Mouse (Mus musculus) common myeloid progenitor, adult 5-6 weeks (primary cell): ENCODE data around the gene Il31. TPM values are rescaled to one million over a fixed set of nuclear protein-coding genes. Genes with fewer than 3 reads are reported as not detected.
"Not testable (repeated sequence)": the region's sequence is repeated elsewhere in the genome, so short reads cannot be mapped to it uniquely, and the experiment has no call there.

Source experiments
- ATAC-seq: replicated peaks from 2 replicates; pipeline ENCODE4 v1.8.0; 2016; ENCODE audit warnings: low read depth, mild to moderate bottlenecking, moderate TSS enrichment, inconsistent platforms; ENCODE audit not compliant: poor library complexity, severe bottlenecking
- total RNA-seq: library from RNA; stranded (forward); fragments of 200-1000, 187-1606 nt; gene quantifications from 2 replicates; pipeline ENCODE4 v1.2.3, GENCODE M21; 2017

Il31 gene
- not detected in 2 replicates for total RNA-seq

DNA sequence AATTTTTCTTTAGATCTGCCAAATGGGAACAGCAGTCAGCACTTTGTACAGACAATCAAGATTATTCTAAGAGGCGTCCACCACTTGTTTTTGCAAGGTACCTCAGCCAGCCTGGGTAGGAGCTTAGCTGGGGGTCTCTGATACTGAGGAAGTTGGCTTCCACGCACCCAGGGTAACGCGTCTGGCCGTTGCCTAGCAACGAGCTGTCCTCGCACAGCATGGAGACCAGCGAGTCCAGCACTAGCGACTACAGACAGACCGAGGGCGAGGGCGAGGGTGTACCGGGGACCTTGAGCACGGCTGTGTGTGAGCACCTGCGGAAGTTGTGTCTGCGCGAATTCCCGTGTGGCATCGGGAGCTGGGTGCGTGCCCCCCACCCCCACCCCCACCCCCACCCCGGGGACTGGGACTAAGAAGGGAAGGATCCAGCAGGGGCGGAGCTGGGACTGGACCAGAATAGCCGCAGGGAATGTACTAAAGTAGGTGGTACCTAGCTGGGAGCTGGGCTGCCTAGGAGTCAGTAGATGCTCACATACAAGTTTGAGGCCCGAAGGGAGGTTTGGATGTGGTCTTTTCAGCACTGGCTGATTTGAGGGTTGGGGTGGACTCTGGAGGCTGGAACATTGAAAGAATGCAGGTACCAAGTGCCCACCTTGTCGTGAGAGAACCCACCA is at the start of gene Il31, which contains the start of gene Lrrc43:
Gene Il31 (minus strand): TSS at position 378 of the 674 bp plus-strand sequence.
Gene Lrrc43 (plus strand): TSS at position 194 of the 674 bp plus-strand sequence.
- 0 out of 2 replicates have a peak, but pooled peaks have one; percentile 24 for ATAC-seq

DNA sequence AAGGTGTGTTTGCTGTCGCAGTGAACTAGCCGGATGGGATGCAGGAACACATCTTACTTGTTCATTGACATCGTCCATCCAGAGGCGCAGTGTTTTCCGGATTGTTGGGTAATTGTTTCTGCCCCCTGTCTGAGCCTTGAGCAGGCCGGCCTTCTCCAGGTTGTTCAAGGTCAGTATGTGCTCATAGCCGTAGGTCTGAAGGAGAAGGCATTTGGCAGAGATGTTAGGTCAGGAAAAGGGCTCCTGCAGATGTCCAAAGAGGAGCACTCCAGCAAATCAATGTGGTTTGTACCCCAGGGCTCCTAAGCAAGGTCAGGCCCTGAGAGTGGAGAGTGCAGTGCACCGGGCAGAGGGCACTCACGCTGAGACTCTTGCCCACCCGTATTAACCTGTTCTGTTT is 44.5 kb upstream of the Il31 start:
- no peak for ATAC-seq

DNA sequence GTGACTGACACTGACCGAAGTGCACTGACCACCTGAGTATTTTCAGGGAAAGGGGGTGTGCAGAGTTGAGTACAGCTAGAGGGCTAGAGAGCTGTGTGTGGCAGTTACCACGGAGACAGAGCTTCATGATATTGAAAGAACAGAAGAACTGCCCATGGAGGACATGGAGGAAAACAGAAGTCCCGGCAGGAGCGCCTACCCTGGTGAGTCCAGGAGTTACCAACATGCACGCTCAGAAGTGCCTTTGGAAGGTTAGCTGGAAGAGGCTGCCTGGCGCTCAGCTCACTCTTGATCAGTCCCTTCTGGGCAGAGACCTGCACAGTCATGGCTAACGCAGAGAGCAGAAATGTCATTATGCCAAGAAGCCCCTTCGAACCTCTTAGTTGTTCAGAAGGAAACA is 40.8 kb upstream of the Il31 start:
- no peak for ATAC-seq

DNA sequence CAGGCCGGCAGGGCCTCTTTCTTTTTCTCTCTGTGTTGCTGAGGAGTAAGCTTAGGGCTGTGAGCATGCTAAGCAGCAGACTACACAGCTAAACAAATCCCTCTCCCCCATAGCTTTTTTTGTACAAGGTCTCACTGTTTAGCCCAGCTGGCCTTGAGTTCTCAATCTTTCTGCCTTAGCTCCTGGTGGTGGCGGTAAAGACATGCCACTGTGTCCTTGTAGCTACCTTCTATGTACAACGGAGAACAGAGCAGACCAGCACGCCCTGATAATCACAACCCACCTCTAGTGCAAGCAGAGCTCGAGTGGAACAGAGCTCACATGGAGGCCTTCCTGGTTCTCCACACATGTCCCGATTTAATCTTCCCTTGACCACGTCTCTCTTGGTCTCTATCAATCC is 39.4 kb upstream of the Il31 start:
- ATAC-seq = no peak

DNA sequence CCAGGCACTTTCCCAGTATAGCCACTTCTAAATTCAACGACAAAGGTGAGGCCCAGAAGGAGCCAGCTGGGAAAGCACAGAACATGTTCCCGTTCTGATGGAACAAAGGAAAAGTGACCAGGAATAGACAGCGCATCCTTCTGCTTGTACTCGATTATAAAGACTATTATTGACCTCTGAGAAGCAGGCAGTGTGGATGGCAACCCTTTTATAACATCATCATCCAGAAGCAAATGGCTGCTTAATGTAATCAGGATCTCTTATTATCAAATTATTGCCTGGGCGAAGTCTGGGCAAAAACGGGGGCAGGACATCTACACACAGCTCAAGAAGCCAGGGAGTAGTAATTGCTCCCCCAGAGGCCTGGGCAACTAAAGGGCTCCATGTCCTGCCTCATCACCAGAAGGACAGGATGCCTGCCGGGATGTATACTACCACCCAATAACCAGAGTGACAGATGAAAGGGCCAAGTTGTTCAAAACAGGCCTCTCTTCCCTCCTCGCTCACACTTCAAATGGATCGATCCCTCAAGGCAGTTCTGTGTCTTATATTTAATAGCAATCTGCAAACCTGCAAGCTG is 36.7 kb upstream of the Il31 start:
- ATAC-seq = no peak

DNA sequence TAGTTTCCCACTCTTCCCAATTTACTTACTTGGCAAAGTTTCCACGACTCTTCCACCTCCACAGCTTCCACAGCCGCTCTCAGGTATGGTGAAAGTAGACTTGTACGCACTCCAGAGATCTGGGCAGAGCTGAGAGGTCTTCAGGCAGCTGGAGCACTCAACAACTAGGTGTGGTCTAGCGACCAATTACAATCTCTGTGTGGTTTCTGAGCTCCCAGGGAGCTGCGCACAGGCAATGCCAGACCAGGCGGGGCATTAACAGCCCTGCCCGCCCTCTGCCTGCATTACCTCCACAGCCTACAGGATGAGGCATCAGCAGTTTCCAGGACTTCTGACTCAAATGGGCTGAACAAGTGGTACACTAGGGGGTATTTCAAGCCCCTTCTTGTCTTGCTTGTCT is 36.0 kb upstream of the Il31 start, which contains the start of gene Gm49027:
Gene Gm49027 (minus strand): TSS at position 208 of the 400 bp plus-strand sequence.
- no peak for ATAC-seq

DNA sequence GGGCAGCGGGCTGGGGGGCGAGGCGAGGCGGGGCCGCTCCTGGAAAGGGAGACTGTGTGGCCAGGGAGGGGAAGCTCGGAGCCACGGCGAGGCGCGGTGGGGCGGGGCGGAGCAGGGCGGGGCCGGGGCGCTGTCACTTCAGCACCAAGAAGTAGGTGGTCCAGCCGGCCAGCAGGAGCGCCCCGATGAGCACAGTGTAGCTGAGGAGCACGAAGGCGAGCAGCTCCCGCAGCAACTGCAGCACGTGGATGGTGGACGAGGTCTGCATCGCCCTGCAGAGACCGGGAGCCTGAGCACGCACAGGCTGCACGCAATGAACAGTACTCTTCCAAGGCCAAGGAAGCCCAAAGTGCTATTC is 35.1 kb upstream of the Il31 start:
- ATAC-seq = peak; percentile 67

DNA sequence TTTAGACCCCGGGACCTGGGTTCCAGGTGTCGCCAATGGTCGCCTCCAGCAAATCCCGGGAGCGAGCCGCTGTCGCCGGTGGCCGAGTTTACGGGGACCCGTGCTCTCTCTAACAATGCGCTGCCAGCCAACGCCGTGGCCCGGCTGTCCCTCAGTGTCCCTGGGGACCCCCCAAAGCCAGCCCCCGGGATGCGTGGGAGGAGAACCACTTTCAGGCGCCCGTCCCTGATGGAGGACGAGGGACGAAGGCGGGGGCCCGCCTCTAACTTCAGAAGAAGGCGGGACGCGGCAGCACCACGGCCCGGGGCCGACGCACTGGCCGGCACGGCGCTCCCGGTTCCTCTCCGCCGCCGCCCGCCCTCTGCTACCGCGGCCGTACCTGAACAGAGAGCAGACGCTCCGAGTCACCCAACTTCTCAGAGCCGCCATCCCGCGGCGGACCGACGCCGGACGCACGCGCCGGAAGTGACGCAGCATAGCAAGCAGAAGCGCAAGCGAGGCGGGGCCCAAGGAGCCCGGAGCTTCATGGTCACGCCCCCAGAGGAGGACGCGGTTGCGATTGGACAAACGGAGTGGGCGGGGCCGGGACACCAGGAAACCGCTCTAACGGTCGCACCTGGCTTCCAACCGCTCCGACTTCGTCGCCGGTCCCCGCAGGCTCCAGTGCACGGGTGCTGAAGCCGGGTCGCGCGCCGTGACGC is 34.6 kb upstream of the Il31 start, which contains the start of gene Diablo:
Gene Diablo (minus strand): TSS at position 485 of the 701 bp plus-strand sequence.
- peak; percentile 94 for ATAC-seq

DNA sequence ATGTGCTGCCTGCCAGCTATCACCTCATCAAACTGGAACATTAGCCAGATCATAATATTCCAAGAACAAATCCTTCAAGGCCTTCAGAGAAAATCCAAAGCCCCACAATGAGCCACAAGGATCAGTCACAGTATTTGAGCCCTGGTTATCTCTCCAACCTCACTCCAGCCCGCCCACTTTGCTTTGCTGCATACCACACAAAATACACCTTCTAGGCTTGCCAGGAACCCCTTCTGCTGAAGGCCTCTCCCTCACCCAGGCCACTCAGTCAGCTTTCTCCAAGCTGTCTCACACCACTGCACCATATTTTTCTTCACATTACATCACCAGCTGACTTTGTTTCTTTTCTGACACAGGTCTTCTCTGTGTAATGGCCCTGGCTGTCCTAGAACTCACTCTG is 32.9 kb upstream of the Il31 start:
- ATAC-seq = no peak

DNA sequence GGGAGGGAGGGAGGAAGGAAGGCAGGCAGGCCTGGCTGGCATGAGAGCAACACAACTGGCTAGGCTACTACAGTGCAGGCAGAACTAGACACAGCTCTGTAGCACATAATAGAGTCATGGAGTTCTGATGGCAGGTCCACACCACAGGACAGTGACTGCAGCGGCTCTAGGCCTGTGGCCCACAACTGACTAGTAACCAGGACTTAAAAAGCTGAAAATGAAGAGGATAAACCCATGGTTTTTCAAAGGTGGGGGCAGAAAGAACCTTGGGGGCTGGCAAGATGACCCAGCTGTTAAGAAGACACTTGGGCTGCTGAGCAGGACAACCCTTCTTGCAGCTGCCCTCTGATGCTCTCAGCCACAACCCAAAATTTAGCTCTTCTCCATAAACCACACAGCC is 32.3 kb upstream of the Il31 start:
- no peak for ATAC-seq

DNA sequence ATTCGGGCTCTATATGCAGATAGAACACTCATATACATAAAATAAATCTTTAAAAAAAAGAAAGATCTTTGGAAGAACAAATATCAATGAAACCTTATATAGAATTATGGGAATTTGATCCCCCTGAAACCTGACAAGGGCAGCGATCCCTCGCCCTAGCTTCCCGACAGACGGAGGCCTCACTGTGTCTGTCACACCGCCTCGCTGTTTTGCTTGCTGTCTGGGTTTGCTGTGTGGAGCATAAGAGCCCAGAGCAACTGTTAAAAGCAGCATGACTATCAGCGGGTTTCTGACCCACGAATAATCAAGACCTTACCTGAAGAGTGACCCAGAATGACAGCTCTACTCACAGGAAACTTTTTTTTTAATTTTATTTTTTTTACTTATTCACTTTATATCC is 31.4 kb upstream of the Il31 start:
- no peak for ATAC-seq

DNA sequence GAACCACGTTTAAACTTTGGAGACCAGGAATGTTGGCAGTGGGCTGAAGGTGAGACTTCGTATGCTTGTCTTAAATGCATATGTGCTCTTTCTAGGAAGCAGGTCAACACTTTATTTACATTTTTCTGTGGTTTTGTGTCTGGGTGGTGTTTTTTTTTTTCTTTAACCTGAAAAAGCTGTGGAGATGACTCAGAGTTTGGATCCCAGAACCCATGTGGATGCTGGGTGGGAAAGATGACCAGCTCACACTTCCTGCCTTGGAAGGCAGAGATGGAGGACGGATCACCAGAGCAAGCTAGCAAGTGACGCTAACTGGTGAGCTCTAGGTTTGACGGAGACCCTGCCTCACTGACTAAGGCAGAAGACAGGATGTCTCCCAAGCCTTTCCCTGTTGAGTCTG is 25.6 kb upstream of the Il31 start:
- ATAC-seq = no peak

DNA sequence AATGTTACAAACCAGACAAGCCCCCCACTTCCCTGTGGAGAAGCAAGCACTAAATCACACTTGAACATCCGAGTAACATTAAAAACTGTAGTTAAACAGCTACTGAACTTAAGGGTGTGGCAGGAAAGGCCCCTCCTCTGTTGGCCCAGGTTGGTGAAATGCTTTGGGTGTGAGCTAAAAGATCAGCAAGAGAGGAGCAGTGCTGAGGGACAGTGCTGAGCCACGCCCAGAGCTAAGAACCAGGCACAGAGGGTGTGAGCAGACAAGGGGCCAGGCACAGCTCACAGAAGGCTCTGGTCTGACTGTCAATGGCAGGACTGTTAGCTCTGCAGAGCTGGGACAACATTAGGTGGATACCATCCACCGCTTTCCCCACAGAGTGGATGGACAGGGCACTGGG is 22.8 kb upstream of the Il31 start:
- ATAC-seq = peak; percentile 46

DNA sequence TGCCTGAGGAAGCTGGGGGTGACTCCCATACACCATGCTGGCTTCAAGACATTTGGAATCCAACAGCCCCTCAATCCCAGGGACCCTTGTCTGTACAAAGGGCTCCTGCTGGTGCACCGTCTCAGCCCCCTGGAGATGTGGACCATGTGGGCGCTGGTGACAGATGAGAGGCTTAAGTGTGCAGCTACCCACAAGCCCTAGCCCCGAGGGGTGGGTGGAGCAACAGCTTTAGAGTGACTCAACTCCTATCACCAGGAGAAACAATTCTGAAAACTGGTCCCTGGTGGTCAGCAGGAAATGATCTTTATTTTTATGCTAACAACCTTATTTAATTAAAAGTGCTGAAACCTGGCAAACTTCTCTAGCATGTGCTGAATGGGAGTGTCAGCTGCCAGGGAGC is 22.1 kb upstream of the Il31 start:
- ATAC-seq = not testable (repeated sequence)

DNA sequence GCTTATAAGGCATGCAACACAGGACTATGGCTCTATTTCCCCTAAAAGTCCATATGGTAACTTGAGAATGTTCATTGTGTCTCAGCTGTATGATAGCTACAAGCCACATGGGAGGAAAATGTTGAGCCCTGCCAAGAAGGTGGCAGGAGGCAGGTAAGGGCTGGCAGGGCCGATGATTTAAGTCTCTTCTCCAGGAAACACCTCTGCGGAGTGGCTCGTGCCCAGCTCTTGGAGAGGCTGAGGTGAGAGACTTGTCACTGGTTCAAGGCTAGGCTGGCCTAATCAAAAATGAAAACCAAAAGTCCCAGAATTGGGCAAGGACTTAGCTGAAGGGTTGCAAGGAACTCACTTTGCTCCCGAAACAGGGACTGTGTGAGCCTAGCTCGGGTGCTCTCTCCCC is 20.9 kb upstream of the Il31 start, which contains the start of gene B3gnt4:
Gene B3gnt4 (plus strand): TSS at position 301 of the 400 bp plus-strand sequence.
- no peak for ATAC-seq

DNA sequence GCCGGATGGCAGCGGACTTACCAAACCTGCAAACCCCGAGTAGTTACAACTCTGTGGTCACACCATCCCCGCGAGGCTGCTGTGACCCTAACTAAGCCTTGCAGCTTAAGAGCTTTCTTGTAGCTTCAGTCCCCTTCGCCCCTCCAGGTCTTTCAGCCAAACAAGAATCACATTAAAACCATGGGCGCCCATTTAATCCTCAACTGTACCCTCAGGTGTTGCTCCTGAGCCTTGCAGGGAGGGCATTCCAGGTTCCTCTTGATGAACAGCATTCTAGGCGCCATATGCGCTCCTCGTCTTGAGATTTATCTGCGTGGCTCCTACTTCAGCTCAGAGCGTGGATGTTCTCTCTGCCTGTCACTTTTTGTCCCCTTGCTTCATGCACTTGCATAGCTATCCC is 19.6 kb upstream of the Il31 start:
- ATAC-seq = no peak

DNA sequence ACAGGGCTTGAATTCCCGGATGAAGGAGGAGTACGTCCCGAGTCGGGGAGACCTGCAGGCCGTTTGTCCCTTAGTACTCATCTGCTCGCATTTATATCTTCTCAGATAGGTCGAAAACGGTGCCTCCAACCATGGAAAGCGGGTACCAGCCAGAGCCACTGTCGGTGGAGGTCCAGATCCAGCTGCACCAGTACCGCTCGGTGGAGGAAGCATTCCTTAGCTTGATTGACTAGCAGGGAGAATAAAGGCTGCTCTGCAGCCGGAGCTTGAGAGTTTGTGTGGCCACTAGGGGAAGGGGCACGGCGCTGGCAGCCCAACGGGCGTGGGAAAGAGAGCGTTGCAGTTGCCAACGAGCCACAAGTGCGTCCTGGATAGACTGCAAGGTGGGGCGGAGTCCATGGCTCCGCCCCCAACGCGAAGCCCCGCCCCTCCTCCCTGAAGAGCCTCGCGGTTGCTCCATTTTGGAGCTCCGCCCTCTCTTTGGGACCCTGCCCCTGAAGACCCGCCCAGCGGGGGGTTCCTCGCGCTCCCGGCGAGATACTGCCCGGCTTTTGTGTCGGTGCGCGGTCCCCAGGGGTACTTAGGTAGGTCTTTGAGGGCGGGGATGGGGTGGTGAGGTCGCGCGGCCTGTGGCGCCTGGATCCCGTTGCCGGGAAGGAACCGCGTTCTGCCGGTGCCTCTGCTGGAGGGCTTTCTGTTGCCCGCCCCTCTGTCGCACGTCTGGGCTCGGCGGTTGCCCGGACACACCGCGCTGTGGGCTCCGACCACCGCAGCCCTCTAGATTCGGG is 18.8 kb upstream of the Il31 start:
- ATAC-seq = peak; percentile 85

DNA sequence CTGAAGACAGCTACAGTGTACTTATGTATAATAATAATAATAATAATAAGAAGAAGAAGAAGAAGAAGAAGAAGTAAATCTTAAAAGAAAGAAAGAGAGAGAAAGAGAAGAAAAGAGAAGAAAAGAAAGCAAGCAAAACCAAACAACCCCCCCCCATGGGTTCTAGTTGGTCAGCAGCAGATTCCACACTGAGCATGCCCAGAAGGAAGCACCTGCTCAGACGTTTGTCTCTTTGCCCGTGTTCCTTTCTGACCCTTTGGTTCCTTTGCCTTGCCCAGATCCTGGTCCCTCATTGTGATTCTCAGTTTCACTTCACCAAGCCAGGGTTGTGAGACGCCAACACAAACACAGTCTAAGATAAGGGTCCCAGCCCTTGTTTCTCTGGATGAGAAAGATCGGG is 12.7 kb upstream of the Il31 start:
- no peak for ATAC-seq

DNA sequence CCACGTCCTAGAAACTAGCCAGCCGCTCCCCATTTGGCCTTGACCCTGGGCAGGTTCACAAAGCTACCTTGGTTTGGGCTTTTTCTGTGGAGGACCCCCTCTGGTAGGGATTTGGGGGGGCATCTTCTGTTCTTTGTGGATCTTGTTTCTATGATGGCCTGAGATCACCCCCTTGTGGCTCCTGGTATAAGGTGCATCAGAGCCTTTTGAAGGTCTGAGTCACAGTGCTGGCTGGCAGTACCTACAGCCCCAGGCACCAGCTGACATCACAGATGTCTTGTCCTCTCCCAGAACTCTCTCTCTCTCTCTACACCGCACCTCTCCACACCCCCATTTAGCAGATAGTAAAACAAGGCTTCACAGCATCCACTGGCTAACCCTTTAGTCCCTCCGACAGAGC is 10.4 kb upstream of the Il31 start:
- peak; percentile 57; the same call in 1 of the 2 replicates for ATAC-seq

DNA sequence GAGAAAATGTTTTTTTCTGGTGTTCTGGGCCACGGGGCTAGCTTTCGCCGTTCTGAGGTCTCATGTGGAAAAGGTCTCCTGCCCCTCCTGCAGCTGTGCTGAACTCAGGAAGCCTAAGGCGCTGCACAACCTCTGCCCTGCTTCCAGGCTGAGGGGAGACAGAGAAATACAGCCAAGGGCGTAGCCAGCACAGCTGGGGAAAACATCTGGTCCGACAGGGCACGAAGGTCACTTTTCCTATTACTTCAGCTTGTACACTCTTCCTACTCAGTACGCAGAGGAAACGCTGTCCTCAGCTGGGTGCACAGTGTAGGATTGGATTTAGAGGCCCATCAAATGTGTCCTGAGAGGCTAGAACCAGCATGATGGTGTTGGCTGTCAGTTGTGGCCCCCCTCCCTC is 646 bp upstream of the Il31 start:
- no peak for ATAC-seq
